Mouse (Mus musculus) heart, adult 2 months (tissue): ENCODE results near the gene Ddah2. TPM values are rescaled to one million over a fixed set of nuclear protein-coding genes. Genes with fewer than 3 reads are reported as not detected.

Experiments used
- DNase-seq, 2 experiments: peaks; one replicate each; pipeline ENCODE4 v3.0.0; 2021
- H3K27ac ChIP-seq: fragments of 200-600 bp; 2 replicates; pipeline ENCODE4 v1.8.1; 2022
- H3K27me3 ChIP-seq: fragments of 200-500 bp; 2 replicates; pipeline ENCODE4 v1.6.1; 2012; ENCODE audit warnings: mild to moderate bottlenecking, low read length, inconsistent platforms, mixed read lengths; ENCODE audit not compliant: control insufficient read depth, insufficient read depth
- H3K36me3 ChIP-seq: fragments of 200-500 bp; 2 replicates; pipeline ENCODE4 v1.6.1; 2012; ENCODE audit warnings: low read length, inconsistent platforms; ENCODE audit not compliant: control insufficient read depth, insufficient read depth
- H3K4me1 ChIP-seq: fragments of 200-500 bp; 2 replicates; pipeline ENCODE4 v1.6.1; 2011; ENCODE audit warnings: low read length; ENCODE audit not compliant: control insufficient read depth, insufficient read depth
- H3K4me3 ChIP-seq: fragments of 200-600 bp; 2 replicates; pipeline ENCODE4 v1.8.1; 2022
- H3K79me2 ChIP-seq: fragments of 200-500 bp; replicated peaks from 2 replicates; pipeline ENCODE4 v1.6.1; 2012; ENCODE audit warnings: mild to moderate bottlenecking, inconsistent platforms, low read length, moderate library complexity, mixed read lengths; ENCODE audit not compliant: control insufficient read depth, insufficient read depth
- H3K9ac ChIP-seq: fragments of 200-500 bp; 2 replicates; pipeline ENCODE4 v1.6.1; 2012; ENCODE audit warnings: low read depth, mild to moderate bottlenecking, control low read depth, inconsistent platforms, low read length, mixed read lengths
- CTCF ChIP-seq: fragments of 200-600 bp; IDR thresholded peaks from 2 replicates; pipeline ENCODE4 v1.8.1; 2022; ENCODE audit warnings: antibody characterized with exemption, mild to moderate bottlenecking, moderate library complexity
- EP300 ChIP-seq: fragments of 200-500 bp; IDR thresholded peaks from 2 replicates; pipeline ENCODE4 v1.6.1; 2011; ENCODE audit warnings: low read depth, low read length, control low read depth; ENCODE audit not compliant: insufficient read depth
- POLR2A ChIP-seq: fragments of 200-500 bp; IDR thresholded peaks from 2 replicates; pipeline ENCODE4 v1.6.1; 2011; ENCODE audit warnings: mild to moderate bottlenecking, low read depth, low read length, control low read depth; ENCODE audit not compliant: insufficient read depth
- WGBS: fragments of 180-500 bp; shearing (Covaris S2); methylation state at CpG from one replicate; pipeline ENCODE4 v1.1.7; 2018; 5-methylcytosine and 5-hydroxymethylcytosine counted together
- intact Hi-C: fragments of 180-260 bp; cut with DNase I; formaldehyde crosslinking; loops from one replicate; pipeline ENCODE4 v1.15.1; 2025
- polyA plus RNA-seq: library from polyadenylated mRNA; depleted of rRNA; stranded (reverse); fragments of >200 nt; gene quantifications from 2 replicates; pipeline ENCODE4 v1.2.3, GENCODE M21; 2012
- total RNA-seq, 2 experiments: library from RNA; stranded (reverse); gene quantifications; 2 replicates each; pipeline ENCODE4 v1.2.3; 2021

Gene Ddah2
- total and polyA plus RNA-seq, 3 experiments, result 20.0 to 31.4 (median 20.5) TPM

DNA sequence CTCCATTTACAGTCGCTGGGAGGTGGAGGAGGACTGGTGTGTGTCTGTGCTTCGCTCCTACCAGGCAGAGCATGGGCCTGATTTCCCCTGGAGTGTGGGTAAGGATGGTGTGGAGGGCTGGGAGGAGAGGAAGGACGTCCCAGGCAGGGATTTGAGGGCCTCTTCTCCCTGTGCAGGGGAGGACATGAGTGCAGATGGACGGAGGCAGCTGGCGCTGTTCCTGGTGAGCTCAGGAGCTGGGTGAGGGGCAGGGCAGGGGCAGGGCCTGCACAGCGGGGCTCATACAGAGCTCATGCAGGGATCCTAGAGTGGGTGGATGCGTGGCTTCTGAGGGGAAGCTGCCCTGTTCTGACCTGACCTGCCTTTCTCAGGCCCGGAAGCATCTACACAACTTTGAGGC, 43.5 kb downstream of the Ddah2 start:
- TF ChIP-seq CTCF (no peak), EP300 (no peak), POLR2A (no peak)
- Histone ChIP-seq H3K79me2 (no peaks in the 10 kb centered on the region), H3K4me3 (no peak overlapping the region), H3K27me3 (no peaks in the 10 kb centered on the region), H3K4me1 (no peaks in the 10 kb centered on the region), H3K9ac (no peak overlapping the region), H3K27ac (no peak overlapping the region), H3K36me3 (no peaks in the 10 kb centered on the region)
- intact Hi-C loops, result no loop called here
- 59% methylated on average over 8 of the region's 8 CpGs for WGBS
- no peak for DNase-seq

DNA sequence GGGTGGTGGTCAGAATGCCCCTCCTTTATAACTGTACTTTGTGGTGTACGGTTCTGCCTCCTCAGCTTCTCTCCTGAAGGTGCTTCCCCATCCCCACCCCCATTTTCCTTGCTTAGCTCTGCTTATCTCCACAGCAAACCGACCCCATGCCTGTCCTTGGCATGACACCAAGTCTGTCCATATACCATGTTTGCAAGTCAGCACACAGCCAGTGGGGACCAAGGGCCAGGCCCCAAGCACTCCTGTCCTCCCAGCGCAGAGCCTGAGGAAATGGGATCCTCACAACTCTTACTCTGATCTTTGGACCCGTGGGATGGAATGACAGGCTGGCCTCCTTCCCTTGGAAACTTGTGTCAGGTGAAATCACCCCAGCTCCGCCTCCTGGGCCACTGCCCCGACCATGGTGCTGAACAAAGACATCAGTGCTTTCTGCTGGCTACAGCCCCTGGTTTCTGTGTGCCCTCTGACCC, 44.4 kb downstream of the Ddah2 start:
- no peaks in the 10 kb centered on the region for H3K27me3 ChIP-seq
- no peak for DNase-seq

DNA sequence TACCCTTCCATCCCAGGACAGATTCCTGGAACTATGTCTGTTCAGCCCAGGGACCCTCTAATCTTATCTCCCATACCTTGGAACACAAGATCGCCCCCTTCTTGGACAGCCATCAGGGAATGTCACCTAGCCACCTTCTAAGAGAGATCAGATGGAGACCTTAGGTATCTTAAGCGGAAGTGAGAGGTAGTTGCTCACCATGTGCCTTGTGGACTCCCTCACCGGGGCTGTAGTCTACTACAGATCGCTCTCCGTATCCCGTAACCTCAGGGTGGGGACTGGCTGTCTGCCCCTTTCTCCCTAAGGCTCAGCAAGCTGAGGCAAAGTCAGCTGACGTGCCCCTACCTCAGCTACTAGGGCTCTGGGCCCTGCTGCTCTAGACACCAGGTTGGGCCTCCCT, 45.2 kb downstream of the Ddah2 start:
- H3K27me3 ChIP-seq, result no peaks in the 10 kb centered on the region
- H3K27ac ChIP-seq, result no peak overlapping the region
- no peaks in the 10 kb centered on the region for H3K36me3 ChIP-seq
- H3K79me2 ChIP-seq, result no peaks in the 10 kb centered on the region
- TF ChIP-seq EP300 (no peak), POLR2A (no peak), CTCF (no peak)
- no peak overlapping the region for H3K9ac ChIP-seq
- DNase-seq, result no peak
- H3K4me3 ChIP-seq, result no peak overlapping the region
- intact Hi-C loops, result no loop called here
- 90% methylated on average over 7 of the region's 7 CpGs for WGBS
- no peaks in the 10 kb centered on the region for H3K4me1 ChIP-seq

More for the DNA sequence above, 44.4 kb downstream of the Ddah2 start:
- no peak overlapping the region for H3K27ac ChIP-seq
- H3K36me3 ChIP-seq, result no peaks in the 10 kb centered on the region
- intact Hi-C loops, result no loop called here
- no peak overlapping the region for H3K4me3 ChIP-seq
- WGBS, result 47% methylated on average over 6 of the region's 6 CpGs
- H3K9ac ChIP-seq, result no peak overlapping the region
- no peaks in the 10 kb centered on the region for H3K4me1 ChIP-seq
- H3K79me2 ChIP-seq, result no peaks in the 10 kb centered on the region
- TF ChIP-seq EP300, result no peak
- no peak for TF ChIP-seq CTCF
- no peak for TF ChIP-seq POLR2A

DNA sequence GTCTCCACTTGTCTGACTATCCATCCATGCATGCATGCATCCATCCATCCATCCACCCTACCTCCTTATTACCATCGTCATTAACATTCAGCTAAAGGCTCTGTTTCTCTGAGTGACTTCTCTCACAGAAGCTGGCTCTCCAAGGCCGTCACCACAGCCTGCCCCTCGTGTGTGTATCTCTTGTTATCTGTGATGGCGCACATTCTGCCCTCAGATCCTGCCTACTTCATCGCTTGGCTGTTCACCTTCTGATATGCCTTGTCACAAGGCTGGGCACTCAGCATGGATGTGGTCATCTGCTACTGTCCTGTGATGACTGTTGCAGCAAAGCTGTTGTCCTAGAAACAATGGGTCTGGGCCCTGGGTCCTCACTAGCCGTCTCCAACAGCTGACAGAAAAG, 45.9 kb downstream of the Ddah2 start:
- H3K36me3 ChIP-seq, result no peaks in the 10 kb centered on the region
- no peak overlapping the region for H3K27ac ChIP-seq
- no peaks in the 10 kb centered on the region for H3K27me3 ChIP-seq
- WGBS, result 73% methylated on average over 6 of the region's 6 CpGs
- H3K4me1 ChIP-seq, result no peaks in the 10 kb centered on the region
- intact Hi-C loops, result no loop called here
- no peak for DNase-seq
- H3K4me3 ChIP-seq, result no peak overlapping the region
- TF ChIP-seq CTCF (no peak), EP300 (no peak), POLR2A (no peak)
- no peak overlapping the region for H3K9ac ChIP-seq
- H3K79me2 ChIP-seq, result no peaks in the 10 kb centered on the region

DNA sequence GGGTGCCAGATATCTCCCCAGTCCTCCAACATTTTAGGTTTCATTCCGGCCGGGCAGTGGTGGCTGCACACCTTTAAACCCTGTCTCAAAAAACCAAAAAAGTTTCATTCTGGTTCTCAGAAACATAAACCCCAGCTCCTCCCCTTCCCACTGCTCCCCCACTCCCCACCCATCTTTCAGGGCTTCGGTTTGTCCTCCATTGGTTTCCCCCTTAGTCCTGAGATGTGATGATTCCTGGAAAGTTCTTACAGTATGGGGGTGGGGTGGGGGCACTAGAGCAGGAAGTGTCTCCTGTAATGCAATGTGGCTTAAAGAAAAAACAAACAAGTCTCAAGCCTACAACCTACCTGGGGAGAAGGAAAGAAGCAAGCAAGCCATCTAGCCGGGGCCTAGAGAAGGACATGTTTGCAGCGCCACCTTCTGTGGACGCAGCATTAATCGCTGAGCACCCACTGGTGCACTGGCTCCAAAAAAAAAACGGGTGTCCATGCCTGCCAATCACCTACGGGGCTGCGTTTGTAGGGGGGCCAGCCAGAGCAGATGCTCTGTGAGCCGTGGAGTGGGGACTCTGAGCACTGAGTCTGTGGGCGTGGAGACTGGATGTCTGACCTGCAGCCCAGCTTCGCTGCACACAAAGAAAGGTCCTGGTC, 47.0 kb downstream of the Ddah2 start:
- DNase-seq, result no peak
- no peaks in the 10 kb centered on the region for H3K27me3 ChIP-seq
- no peak overlapping the region for H3K9ac ChIP-seq

GRCm38 (mm10) chr17:35106522-35106921, 47.7 kb downstream of the Ddah2 start:
- no peak for TF ChIP-seq CTCF
- TF ChIP-seq EP300, result no peak
- TF ChIP-seq POLR2A, result no peak
- H3K27ac ChIP-seq, result no peak overlapping the region
- no peak overlapping the region for H3K9ac ChIP-seq
- H3K79me2 ChIP-seq, result no peaks in the 10 kb centered on the region
- no peaks in the 10 kb centered on the region; the same call in 1 of the 2 replicates for H3K4me1 ChIP-seq
- WGBS, result 64% methylated on average over 3 of the region's 3 CpGs
- no peak overlapping the region for H3K4me3 ChIP-seq
- intact Hi-C loops, result loop anchor here (1.0 kb wide), 1 partner anchor 85 kb away; no protein-coding TSS in a partner anchor
- H3K36me3 ChIP-seq, result no peaks in the 10 kb centered on the region
- no peaks in the 10 kb centered on the region for H3K27me3 ChIP-seq
- DNase-seq, result no peak

More for the DNA sequence above, 47.0 kb downstream of the Ddah2 start:
- no peak overlapping the region for H3K27ac ChIP-seq
- H3K4me1 ChIP-seq, result no peaks in the 10 kb centered on the region
- no peaks in the 10 kb centered on the region for H3K36me3 ChIP-seq
- intact Hi-C loops, result loop anchor here (1.0 kb wide), 1 partner anchor 85 kb away; no protein-coding TSS in a partner anchor
- 31% methylated on average over 13 of the region's 13 CpGs for WGBS
- H3K79me2 ChIP-seq, result no peaks in the 10 kb centered on the region
- TF ChIP-seq EP300, result no peak
- no peak for TF ChIP-seq POLR2A
- peak; percentile 64 for TF ChIP-seq CTCF
- H3K4me3 ChIP-seq, result no peak overlapping the region
